Comparison of ENCODE assay signal across 8 mouse cellular contexts in the genomic region with DNA sequence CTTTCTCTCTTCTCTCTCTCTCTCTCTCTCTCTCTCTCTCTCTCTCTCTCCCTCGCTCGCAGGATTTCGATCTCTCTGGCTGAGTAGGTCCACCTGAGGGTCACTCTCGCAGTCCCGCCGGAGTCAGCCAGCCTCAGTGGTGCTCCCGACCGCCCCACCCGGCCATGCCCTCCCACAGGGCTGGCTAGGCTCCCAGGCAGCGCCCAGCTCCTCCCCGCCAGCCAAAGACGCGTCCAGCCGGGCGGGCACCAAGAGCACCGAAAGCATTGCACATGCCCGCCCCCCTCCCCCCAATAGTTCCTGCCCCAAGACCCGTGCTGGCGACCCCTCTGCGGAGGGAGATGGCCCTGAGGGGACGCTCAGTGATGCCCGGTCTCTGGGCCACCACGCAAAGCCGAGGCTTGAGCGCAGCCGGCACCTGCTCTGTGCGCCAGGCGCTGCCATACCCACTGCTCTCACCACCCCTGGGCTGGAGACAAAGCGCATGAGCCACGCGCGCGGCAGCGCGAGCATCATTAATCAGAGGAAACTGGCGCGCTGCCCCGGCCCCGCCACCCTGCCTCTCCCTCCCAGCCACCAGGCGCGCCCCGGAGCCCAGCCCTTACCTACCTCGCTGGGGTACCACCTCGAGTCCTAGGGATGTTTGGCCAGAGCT. TPM values are rescaled to one million over a fixed set of nuclear protein-coding genes. Genes with fewer than 3 reads are reported as not detected.
DNase-seq lines count a peak whose midpoint lies in the region; ATAC-seq and TF ChIP-seq lines count a peak whose summit lies in the region.

No protein-coding gene starts in this region.

- H3K27ac ChIP-seq in heart, adult 2 months, result no peak overlapping the region
- no peak overlapping the region for H3K27ac ChIP-seq in embryonic facial prominence, embryonic 13.5 days
- no peak overlapping the region for H3K27ac ChIP-seq in limb, embryonic 11.5 days (replicated peaks; ENCODE audit: low read depth, low read length)
- H3K27ac ChIP-seq in neural tube, embryonic 11.5 days (ENCODE audit: low read depth, low read length), result 0 out of 2 replicates have a peak overlapping the region, but pooled peaks have one; percentile 8

- intact Hi-C loops in heart, adult 2 months (cut with DNase I), result no loop called here

- no peaks in the 10 kb centered on the region for H3K79me2 ChIP-seq in heart, adult 2 months (replicated peaks; ENCODE audit: control insufficient read depth, insufficient read depth, low read length)

- no peak overlapping the region for H3K9ac ChIP-seq in heart, adult 2 months (ENCODE audit: low read depth, low read length)
- peak overlapping the region; percentile 27; the same call in 1 of the 2 replicates for H3K9ac ChIP-seq in embryonic facial prominence, embryonic 13.5 days
- peak overlapping the region; percentile 40; the same call in 1 of the 2 replicates for H3K9ac ChIP-seq in limb, embryonic 11.5 days (ENCODE audit: low read length)
- peak overlapping the region; percentile 60 for H3K9ac ChIP-seq in neural tube, embryonic 11.5 days (ENCODE audit: low read length)

- no peaks in the 10 kb centered on the region for H3K36me3 ChIP-seq in heart, adult 2 months (ENCODE audit: control insufficient read depth, insufficient read depth, low read length)
- no peaks in the 10 kb centered on the region for H3K36me3 ChIP-seq in embryonic facial prominence, embryonic 13.5 days
- H3K36me3 ChIP-seq in limb, embryonic 11.5 days (ENCODE audit: control insufficient read depth, insufficient read depth, low read length), result no peaks in the 10 kb centered on the region
- H3K36me3 ChIP-seq in neural tube, embryonic 11.5 days (ENCODE audit: control insufficient read depth, insufficient read depth, low read length), result no peaks in the 10 kb centered on the region

- H3K9me3 ChIP-seq in embryonic facial prominence, embryonic 13.5 days, result no peaks in the 10 kb centered on the region
- no peaks in the 10 kb centered on the region for H3K9me3 ChIP-seq in limb, embryonic 11.5 days (ENCODE audit: control insufficient read depth, low read length)
- no peaks in the 10 kb centered on the region for H3K9me3 ChIP-seq in neural tube, embryonic 11.5 days (ENCODE audit: control insufficient read depth, low read length)

- TF ChIP-seq EP300 in heart, adult 2 months (IDR thresholded peaks at IDR 0.05; ENCODE audit: insufficient read depth, low read depth, low read length), result no peak

- DNase-seq in heart, adult 2 months, result peak; percentile 17 to 26
- DNase-seq in heart, adult 11 months, result no peak
- DNase-seq in adrenal gland, postnatal 10 days, result peak; percentile 66
- peak; percentile 42 for DNase-seq in heart, postnatal 4 days
- DNase-seq in limb, embryonic 11.5 days (ENCODE audit: low spot score), result peak; percentile 50
- DNase-seq in neural tube, embryonic 11.5 days (ENCODE audit: low spot score), result peak; percentile 74
- DNase-seq in urinary bladder, adult 2 months (ENCODE audit: low spot score), result no peak

- WGBS in heart, adult 2 months, result under 1% methylated on average over 44 of the region's 44 CpGs
- 1% methylated on average over 44 of the region's 44 CpGs for WGBS in embryonic facial prominence, embryonic 13.5 days
- WGBS in limb, embryonic 11.5 days, result under 1% methylated on average over 36 of the region's 44 CpGs
- under 1% methylated on average over 38 of the region's 44 CpGs for WGBS in neural tube, embryonic 11.5 days

- H3K4me1 ChIP-seq in heart, adult 2 months (ENCODE audit: control insufficient read depth, insufficient read depth, low read length), result no peaks in the 10 kb centered on the region
- peaks cover 19% of the 10 kb centered on the region for H3K4me1 ChIP-seq in embryonic facial prominence, embryonic 13.5 days
- peaks cover 8% of the 10 kb centered on the region; the same call in 1 of the 2 replicates for H3K4me1 ChIP-seq in limb, embryonic 11.5 days (ENCODE audit: control insufficient read depth, insufficient read depth, low read length)
- peaks cover 5% of the 10 kb centered on the region; the same call in 1 of the 2 replicates for H3K4me1 ChIP-seq in neural tube, embryonic 11.5 days (ENCODE audit: control insufficient read depth, insufficient read depth, low read length)

- ATAC-seq in embryonic facial prominence, embryonic 13.5 days (ENCODE audit: insufficient number of reproducible peaks, insufficient read depth, low FRiP score, low TSS enrichment, low read depth), result peak; percentile 48; the same call in 1 of the 2 replicates
- peak; percentile 76 for ATAC-seq in limb, embryonic 11.5 days (ENCODE audit: insufficient number of reproducible peaks, low FRiP score, low TSS enrichment, low read depth)
- ATAC-seq in neural tube, embryonic 11.5 days (ENCODE audit: insufficient read depth, low FRiP score, low TSS enrichment), result peak; percentile 90

- H3K27me3 ChIP-seq in heart, adult 2 months (ENCODE audit: control insufficient read depth, insufficient read depth, low read length), result peaks cover 2% of the 10 kb centered on the region
- H3K27me3 ChIP-seq in embryonic facial prominence, embryonic 13.5 days, result peaks cover 82% of the 10 kb centered on the region
- peaks cover 31% of the 10 kb centered on the region for H3K27me3 ChIP-seq in limb, embryonic 11.5 days (ENCODE audit: control insufficient read depth, insufficient read depth, low read length)
- H3K27me3 ChIP-seq in neural tube, embryonic 11.5 days (ENCODE audit: control insufficient read depth, insufficient read depth, low read length), result peaks cover 28% of the 10 kb centered on the region

- peak overlapping the region; percentile 27 for H3K4me3 ChIP-seq in heart, adult 2 months
- peak overlapping the region; percentile 48 for H3K4me3 ChIP-seq in embryonic facial prominence, embryonic 13.5 days
- peak overlapping the region; percentile 41 for H3K4me3 ChIP-seq in limb, embryonic 11.5 days (ENCODE audit: low read depth, low read length)
- H3K4me3 ChIP-seq in neural tube, embryonic 11.5 days (ENCODE audit: low read depth, low read length), result peak overlapping the region; percentile 53

- TF ChIP-seq POLR2A in heart, adult 2 months (IDR thresholded peaks at IDR 0.05; ENCODE audit: insufficient read depth, low read depth, low read length), result no peak

- H3K4me2 ChIP-seq in embryonic facial prominence, embryonic 13.5 days, result peak overlapping the region; percentile 81
- peak overlapping the region; percentile 93 for H3K4me2 ChIP-seq in limb, embryonic 11.5 days (ENCODE audit: low read depth, severe bottlenecking)
- peak overlapping the region; percentile 97 for H3K4me2 ChIP-seq in neural tube, embryonic 11.5 days (ENCODE audit: low read depth)

- no peak for TF ChIP-seq CTCF in heart, adult 2 months (IDR thresholded peaks at IDR 0.05)

RNA-seq across cellular contexts. Expression of a gene that starts 0.6 kb away (rescaled TPM):
- 1 to 10 TPM in 1 of 2 experiments, under 1 TPM in 1; 0.99 to 1.3 TPM for total RNA-seq in heart, adult 2 months (2021)
- 1.0 and 1.7 TPM in 2 replicates for polyA plus RNA-seq in heart, adult 2 months (2012; rRNA removed)
- total RNA-seq in adrenal gland, postnatal 10 days (2021), result 1 to 10 TPM; 1.4 to 2.7 TPM
- 5.4 and 6.8 TPM in 2 replicates for polyA plus RNA-seq in embryonic facial prominence, embryonic 13.5 days (2015; fragmentation: Nextera tagmentation; extraction: Ambion mirVana)
- 1 to 10 TPM; 2.4 to 4.6 TPM for total RNA-seq in heart, postnatal 4 days (2021)
- polyA plus RNA-seq in limb, embryonic 11.5 days (2014; fragmentation: Nextera tagmentation; extraction: Ambion mirVana), result 2.4 and 4.7 TPM in 2 replicates
- polyA plus RNA-seq in neural tube, embryonic 11.5 days (2014; fragmentation: Nextera tagmentation; extraction: Ambion mirVana), result 8.2 TPM in 2 replicates
- not detected in 2 replicates for polyA plus RNA-seq in urinary bladder, adult 2 months (2012; rRNA removed)

Comparison
In these comparisons a context has a peak if more than half of its experiments do, and no peak if none do; other contexts are left out.
1. DNase-seq: peak in heart, adult 2 months (2 of 2), adrenal gland, postnatal 10 days (single experiment), heart, postnatal 4 days (single experiment), limb, embryonic 11.5 days (single experiment) and neural tube, embryonic 11.5 days (single experiment); none in heart, adult 11 months (single experiment) and urinary bladder, adult 2 months (single experiment).
2. Peak in every context shown above with its lines, with median percentiles within 50 percentile points of each other: H3K4me3 ChIP-seq, ATAC-seq and H3K4me2 ChIP-seq.